Mouse (Mus musculus): Measurements from ENCODE around the gene Tmem164.

Gene Tmem164

DNA sequence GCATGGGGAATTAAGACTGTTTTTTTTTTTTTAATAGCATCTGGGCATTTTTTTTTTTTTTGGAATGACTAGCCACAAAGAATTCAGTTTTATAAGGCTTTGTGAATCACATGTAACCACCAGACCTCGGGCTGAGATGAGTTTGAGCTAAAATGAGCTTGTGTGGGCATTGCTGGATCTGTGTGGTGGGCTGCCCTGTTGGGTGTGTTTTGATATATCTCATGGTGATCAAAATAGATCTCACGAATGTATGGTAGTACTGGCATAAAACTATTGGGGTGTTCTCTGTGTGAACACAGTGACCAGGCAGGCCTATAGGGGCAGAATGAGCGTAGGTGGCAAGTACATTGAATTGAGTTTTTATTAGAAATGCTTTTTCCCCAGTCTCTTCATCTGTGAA, 67.4 kb downstream of the Tmem164 start:
- no peak for DNase-seq (ENCODE audit: low spot score in 2 of 2)

DNA sequence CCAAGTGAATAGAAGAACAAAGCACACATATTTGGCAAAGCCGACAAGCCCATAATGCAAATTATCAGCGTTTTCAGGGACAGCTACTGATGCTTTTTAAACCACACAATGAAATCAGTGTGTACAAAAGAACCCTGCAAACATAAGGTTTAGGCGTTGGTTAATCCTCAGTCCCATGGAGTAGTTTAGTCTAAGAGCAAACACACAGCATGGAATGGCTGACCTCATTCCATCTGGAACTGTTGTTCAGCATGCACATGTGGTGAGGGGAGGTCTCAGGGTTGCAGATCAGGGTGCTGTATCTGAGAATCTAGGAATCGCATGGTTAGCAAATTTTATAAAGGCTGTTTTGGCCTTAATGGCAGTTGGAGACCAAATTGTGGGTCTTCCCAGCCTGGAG, 69.6 kb downstream of the Tmem164 start:
- no peak for DNase-seq (ENCODE audit: low spot score in 2 of 2)

DNA sequence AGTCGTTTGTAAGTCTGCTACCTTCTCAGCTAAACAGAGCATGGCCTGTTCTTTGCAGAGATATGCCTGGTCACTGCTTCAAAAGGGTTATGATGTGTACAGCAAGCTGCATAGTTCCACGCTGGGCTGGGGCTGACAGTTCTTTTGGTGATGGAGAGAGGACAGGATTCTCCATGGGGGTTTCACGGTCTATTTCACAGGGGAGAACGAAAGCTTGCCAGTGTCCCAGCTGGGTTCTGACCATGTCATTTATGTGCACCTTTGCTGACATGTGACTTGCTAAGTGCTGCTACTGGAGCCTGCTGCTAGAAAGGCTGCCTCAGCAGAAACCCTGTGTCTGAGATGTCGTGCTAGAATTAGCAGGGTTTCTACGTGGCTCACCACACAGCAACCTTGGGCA, 74.3 kb downstream of the Tmem164 start:
- no peak for DNase-seq (ENCODE audit: low spot score in 2 of 2)

DNA sequence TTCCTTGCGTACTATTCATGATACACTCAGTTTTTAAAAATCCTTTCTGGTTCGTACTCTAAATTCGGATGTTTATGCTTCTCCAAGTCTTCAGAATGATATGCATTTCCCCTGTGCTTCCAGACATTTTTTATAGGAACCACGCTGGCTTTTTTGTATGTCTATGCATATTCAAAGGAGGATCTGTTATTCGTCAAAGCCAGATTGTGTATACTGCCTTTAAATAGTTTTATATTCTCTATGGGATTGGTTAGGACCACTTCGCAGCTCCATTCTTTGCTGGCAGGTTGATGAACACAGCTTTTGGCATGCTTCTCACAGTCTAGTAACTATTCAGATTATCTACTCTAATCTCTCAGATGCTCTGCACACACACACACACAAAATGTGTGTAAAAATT, 79.2 kb downstream of the Tmem164 start:
- no peak for DNase-seq (ENCODE audit: low spot score in 2 of 2)

DNA sequence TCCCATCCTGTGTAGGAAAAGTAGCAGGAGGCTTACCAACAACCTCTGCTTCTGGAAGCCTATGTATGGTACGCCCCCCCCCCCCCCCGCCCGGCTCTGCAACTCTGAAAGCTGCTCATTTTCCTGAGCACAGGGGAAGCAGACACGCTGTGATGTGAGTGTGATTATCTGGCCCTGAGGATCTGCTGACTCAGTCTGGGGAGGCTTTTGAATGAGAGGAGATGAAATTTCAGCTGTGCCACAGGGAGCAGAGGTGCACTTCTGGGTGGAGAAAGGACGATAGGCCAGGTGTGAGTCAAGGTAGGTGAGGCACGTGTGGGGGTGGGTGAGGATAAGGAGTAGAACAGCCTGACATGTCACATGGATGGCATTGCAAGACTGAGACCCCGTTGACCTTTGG, 82.1 kb downstream of the Tmem164 start:
- DNase-seq (ENCODE audit: low spot score in 2 of 2) = no peak

DNA sequence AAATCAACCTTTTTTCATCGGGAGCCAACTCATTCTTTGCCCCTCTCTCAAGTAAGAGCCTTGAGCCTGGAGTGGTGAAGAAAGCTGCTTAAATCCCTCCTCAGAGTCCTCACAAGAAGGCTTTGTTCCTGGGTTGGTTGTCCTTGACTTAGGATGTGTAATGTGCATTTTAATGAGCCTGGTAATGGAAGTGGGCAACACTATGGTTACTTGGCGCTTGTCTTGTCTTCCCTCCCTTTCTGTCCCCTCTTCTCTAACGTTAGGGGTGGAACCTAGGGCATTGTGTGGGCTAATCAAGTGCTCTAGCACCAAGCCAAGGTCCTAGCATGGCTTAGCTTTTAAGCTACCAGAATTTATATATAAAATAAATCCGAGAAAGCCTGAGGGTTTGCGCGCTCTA, 88.5 kb downstream of the Tmem164 start:
- no peak for DNase-seq (ENCODE audit: low spot score in 2 of 2)

DNA sequence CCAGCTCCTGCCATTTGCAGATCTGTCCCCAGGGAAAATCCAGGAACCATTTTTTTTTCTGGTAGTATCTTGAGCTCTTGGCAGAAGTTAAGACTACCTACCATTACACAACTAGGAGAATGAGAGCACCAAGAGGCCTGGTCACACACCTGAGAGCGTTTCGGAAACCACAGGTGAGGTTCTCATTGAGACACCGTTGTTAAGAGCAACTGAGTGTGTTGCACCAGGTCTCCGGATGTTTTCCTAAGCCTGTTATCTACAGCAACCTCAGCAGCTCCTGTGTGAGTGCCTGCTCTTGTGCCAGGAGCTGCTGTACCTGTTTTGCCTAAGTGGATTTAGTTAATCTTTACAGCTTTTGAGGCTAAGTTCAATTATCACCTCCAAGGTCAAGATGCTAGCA, 92.5 kb downstream of the Tmem164 start:
- DNase-seq (ENCODE audit: low spot score in 2 of 2) = no peak

DNA sequence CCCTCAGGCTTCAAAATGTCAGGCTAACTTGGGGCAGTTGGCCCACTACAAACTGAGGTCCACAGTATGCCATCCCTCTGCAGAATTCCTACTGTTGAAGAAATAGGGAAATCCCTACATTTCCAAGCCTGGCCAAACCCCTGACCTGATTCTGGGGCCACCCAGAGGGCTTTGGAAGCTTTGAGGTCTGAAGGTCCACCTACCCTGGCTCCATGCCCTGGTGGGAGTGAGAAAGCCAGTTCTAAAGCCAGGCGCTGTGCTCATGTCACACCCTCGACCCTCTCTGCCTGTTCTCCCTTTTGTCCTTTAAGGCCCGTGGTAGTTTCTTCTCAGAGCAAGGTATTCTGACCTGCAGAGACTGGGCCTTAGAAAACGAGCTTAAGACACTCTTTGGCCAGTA, 94.9 kb downstream of the Tmem164 start:
- no peak for DNase-seq (ENCODE audit: low spot score in 2 of 2)

DNA sequence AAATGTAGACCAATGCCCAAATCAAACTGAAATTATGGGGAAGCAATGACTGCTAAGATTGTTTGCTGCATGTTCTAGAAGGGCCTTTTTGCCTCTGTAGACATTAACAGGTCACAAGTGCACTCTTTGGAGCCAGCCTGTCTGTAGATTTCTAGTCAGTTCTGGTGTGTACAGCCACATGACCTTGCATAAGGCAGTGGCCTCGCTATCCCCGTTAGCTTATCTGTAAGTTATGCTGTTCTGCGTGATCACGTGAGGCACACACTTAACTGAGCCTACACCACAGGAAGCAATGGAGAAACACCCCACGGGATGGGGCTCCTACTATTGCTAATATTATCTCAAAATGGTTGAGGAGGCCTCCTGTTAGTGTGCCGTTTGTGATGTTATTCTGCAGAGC, 97.4 kb downstream of the Tmem164 start:
- no peak for DNase-seq (ENCODE audit: low spot score in 2 of 2)

DNA sequence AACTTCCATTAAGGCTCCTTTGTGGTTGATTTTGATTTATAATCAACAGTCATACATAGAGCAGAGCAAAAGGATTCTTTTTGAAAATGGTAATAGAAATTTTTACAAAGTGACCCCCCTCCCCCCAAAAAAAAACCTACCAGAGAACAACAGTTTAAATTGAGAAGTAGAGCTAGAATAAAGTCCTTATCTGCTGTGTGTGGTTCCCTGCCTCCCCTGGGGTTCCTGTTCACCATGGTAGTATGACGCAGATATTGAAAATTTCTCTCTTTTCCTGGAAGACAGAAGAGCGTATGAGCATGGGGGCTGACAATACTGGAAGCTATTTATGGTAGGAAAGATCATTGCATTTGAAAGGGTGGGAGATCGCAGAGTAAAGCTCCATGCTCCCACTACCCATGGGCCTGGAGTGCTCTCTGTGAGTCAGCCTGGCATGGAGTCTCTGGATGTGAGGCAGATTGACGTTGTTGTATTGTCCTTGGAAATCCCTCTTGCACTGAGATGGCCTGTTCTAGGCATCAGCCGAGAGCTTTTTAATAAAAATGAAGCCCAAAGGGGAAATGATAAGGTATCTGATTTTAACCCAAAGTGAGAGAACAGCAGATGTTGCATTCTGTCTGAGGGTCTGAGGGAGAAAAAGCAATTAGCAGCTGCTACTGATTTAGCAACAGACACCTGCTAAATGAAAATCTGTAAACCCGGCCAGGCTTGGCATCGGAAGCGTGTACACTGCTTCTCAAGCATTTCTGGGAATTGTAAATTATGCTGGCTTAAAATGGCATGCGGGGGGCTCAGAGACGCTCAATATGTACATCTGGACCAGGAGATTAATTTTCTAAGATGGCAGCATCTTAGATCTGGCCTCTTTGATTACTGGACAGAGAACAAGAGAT, 105.2 kb downstream of the Tmem164 start:
- DNase-seq (ENCODE audit: low spot score in 2 of 2) = no peak

DNA sequence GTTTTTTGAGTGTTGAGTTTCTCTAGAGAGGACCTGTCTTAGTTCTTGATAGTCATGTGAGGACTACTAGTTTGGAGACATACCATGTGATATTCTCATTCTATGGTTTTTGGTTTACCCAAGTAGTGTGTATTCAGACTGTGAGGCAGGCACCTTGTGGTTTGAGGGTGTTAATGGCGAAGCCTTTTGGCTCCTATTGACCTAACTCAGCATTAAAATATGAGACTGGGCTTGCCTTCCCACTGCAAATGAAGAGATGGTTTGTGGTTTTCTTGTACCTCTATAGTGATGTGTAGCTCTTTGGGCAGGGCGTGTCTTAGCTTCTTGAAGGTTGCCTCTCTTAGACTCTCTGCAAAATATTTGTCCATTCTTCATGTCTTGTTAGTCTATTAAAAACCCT, 111.0 kb downstream of the Tmem164 start:
- DNase-seq (ENCODE audit: low spot score in 2 of 2) = peak; percentile 7 to 13

DNA sequence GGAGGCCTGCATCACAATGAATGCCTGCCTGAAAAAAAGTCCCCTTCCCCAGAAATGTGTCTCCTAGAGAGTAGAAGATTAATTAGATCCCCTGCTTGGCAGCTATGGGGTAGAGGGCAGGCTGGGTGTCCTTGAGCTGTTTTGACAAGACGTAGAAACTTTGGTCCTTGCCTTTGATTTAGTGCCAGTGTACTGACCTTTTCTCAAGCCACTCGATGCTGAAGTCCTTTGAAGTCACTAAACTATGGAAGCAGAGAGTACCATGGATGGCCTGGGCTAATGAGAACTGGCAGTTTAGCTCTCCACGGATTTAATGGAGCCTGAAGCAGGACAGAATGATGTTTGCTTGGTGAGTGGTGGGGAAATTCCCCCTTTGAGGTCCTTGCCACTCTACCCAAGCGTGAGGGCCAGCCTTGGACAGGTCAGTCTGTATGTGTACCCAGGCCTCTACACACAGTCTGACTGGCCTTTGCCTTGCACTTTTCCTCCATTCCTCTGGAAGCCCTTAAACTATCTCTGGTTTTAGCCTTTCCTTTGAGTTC, 112.9 kb downstream of the Tmem164 start:
- no peak for DNase-seq (ENCODE audit: low spot score in 2 of 2)

DNA sequence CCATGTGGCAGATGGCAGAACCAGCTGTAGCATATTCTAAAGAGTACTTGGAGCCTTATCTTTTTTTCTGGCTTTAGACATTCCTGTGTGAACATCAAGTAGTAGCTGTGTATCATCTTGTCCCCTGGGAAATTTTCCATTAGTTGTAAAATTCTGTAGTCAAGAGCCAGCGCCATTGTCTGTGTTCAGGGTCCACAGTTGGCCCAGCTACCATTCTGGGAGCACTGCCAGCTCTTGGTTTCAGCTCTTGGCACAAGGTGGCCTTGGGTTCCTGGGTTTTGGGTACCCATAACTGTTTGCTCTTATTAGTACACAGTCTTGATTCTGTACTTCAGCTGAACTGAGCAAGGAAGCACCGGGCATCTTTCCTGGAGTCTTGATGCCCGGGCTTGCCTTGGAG, 123.4 kb downstream of the Tmem164 start:
- no peak for DNase-seq (ENCODE audit: low spot score in 2 of 2)

DNA sequence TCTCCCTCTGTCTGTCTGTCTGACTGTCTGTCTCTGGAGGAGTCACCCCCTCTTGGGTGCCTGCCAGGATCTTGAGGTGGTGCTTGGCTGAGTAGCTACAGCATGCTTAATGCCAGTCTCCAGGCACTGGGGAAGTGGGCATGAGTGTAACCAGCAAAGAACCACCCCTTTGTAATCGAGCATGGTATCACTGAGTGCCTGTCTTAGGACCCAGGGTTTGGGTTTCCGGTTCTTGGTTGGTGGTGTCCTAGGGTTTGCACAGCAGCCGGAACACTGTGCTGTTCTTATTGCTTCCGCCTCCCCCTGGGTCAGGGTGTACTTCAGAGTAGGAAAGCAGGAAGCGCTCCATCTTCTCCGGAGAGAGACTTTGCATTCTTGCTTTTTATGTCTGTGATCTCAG, 124.9 kb downstream of the Tmem164 start:
- no peak for DNase-seq (ENCODE audit: low spot score in 2 of 2)

DNA sequence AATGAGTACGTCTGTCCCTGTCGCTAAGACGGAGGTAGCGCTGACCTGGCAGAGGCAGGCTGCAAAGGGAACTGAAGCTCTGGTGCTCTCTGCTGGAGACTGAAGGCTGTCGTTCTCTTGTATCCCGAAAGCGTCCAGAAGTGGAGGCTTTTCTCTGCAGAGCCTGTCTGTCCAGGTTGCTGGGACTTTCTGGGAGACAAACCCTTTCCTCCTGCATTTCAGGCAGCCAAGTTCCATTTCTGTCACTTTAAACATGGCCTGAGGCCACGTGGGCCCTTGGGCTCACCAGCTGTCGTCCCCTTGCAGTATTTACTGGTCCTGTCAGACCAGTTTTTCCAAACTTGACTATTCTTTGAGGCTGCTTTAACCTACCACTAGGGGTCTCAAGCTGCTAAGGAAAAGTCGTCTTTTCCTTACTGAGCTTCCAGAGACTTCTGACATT, 125.4 kb downstream of the Tmem164 start:
- no peak for DNase-seq (ENCODE audit: low spot score in 2 of 2)

DNA sequence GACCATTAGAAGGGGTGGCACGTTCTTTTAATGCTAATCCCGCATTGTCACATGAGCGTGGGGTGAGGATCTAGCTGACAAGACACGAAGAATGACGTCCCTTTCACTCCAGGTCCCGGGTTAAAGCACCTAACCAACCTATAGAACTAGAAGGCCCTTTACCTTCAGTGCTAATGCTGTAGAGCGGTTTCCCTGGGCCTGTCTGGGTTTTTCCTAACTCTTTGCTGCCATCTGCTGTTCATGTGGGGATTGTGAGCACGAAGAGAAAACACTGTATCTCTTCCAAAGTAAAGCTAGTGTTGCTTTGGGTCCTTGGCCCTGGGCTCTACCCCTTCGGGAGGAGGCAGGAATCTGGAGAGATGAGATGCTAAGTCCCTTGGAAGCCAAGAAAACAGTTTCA, 127.2 kb downstream of the Tmem164 start:
- DNase-seq (ENCODE audit: low spot score in 2 of 2) = peak; percentile 5 to 30

DNA sequence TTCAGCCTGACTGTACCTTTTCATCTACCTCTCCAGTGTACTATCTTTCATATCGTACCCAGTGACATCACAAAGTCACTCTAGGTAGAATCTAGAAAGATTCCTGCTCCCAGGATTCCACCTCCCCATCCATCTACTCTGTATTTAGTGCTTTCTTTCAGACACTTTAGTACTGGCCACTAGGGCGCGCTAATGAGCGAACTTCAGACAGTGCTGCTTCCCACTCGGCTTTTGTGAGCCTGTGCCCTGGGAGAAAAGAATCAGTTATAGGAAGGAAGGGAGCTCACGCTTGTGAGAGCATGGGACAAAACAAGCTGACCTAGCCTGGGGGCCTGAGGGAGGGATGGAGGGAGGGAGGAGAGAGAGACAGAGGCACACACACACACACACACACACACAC, 131.9 kb downstream of the Tmem164 start:
- peak; percentile 7 to 14 for DNase-seq (ENCODE audit: low spot score in 2 of 2)

DNA sequence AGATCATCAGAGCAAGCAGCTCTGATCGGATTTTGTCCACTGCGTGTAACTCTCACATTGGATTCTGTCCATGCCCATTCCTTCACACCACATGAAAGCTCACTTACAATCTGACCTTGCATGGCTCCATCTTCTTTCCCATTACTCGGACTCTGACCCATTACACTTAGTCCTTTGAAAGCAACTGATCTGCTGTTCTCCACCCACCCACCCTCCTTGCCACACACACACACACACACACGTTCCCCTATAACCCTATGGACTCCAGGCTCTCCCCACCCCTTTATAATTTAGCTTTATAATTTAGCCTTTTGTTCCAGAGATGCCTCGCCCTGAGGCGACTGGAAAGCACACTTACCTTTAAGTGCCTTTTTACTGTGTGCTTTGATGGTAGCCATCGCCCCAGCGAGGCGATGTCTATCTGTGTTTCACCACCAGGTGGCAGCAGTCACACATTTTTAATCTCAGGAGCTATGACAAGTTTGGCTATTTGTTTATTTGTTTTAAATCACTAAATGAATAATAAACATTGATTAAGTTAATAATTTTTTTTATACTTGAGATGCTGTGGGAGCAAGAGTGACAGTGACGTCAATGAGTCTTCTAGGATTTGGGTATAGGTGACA, 137.0 kb downstream of the Tmem164 start:
- DNase-seq (ENCODE audit: low spot score in 2 of 2) = peak; percentile 7 to 29

DNA sequence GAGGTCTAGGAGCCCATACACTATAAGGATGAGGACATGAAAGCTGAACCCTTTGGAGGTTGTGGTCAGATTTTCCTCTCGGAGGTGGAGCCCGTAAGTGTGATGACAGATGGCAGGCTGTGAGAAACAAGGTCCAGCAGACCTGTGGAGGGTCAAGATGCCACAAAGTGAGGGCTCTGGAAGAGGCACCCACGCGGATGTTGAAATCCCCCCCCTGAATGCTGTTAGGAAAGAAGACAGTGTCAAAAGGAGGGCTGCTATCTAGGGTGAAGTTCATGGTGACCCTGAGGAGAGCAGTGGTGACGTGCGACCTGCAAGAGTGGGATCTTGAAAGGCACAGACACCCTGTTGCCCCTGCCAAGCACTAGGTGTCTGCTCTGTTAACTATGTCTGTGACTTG, 140.0 kb downstream of the Tmem164 start:
- DNase-seq (ENCODE audit: low spot score in 2 of 2) = no peak

DNA sequence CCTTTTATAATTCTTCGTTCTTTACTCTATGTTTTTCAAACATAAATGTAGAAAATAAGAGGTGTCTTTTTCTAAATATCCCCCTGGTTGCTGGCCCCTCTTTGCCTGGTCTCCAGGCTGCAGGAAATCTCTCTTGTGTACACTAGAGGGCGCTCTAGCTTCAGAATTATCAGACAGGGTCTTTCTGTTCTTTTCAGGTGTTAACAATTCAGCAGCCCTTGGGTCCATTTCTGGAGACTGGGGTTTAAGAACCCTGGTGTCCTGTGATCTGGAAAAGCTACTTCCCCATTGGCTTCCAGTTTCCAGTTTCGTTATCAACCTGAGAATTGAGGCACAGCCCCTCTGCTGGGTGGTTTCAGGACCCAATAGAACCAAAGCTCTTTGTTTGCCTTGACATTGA, 140.6 kb downstream of the Tmem164 start:
- DNase-seq (ENCODE audit: low spot score in 2 of 2) = no peak

DNA sequence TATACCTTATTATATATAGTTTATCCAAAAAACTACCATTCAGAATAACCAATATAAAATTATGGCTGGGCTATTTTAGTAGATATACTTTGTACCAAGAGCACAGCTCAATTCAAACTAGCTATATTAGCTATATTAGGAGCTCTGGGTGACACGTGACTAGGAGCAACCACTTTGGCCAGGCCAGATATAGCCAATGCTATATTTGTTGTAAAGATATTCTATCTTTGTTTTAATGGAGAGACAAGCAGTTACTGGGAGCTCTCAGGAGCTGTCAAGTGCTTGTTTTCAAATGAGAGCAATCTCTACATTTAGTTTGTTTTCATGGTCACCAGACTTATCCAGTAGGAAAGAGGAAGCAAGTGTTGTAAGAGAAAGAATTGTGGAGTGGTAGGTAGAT, 144.1 kb downstream of the Tmem164 start:
- no peak for DNase-seq (ENCODE audit: low spot score in 2 of 2)

DNA sequence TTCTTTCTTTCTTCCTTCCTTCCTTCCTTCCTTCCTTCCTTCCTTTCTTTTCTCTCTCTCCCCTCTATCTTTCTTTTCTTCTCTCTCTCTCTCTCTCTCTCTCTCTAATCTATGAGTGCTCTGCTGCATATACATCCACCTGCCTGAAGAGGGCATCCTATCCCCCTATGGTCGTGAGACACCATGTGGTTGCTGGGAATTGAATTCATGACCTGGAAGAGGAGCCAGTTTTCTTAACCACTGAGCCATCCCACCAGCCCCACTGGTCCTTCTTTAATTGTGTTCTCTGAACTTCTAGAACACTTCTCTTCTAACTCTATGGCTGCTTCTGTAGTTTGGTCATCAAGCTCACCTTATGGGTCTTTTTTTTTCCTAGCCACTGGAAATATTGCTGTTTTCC, 146.4 kb downstream of the Tmem164 start:
- DNase-seq (ENCODE audit: low spot score in 2 of 2) = no peak

Measured in natural killer cell, adult 2 months (primary cell).